Mouse (Mus musculus) kidney, postnatal 36 days (tissue): ENCODE results near the gene Zdhhc23.

Source experiments
- DNase-seq, 2 experiments: peaks; one replicate each; pipeline ENCODE4 v3.0.0; 2021 to 2022; ENCODE audit warnings: mixed read lengths in 2 of 2

Zdhhc23 gene

DNA sequence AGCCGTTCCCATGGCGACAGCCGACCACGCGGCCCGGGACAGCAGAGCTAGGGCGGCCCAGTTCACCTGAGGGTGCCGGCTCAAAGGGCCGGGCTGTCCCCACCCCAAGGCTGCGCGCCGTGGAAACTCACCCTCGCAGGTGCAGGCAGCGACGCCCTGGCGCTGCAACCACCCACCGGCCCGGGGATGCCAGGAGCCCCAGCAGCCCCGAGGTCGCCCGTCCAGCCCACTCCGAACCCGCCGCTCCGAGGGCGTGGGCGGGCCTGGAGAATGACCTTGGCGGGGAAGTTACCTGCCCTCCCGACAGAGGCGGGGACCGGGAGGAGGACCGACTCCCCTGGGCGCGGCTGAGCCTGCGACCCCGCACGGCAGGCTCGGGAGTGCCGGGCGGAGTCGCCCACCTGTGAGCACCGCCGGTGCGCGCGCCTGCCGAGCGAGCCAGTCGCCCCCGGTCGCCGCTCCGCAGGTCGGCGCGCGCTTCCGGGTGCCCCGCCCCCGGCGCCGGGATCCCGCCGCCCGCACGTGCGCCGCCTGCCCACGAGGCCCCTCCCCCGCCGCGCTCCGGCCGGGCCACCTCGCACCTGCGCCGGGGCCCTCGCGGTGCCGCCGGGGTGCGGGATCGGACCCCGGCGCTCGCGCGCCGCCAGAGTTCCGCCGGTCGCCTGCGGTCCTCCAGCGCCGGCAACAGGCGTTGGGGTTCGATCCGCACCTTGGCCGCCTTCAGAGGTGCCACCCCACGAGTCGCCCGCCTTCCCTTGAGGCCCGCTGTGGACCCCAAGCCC is at the start of gene Zdhhc23:
TSS of gene Zdhhc23 (minus strand) at position 464 of the 782 bp plus-strand sequence.
- DNase-seq = peak; percentile 42 to 83

- DNase-seq = no peak
Observed at GRCm38 (mm10) chr16:44029273-44029672, 49.7 kb upstream of the Zdhhc23 start.

DNA sequence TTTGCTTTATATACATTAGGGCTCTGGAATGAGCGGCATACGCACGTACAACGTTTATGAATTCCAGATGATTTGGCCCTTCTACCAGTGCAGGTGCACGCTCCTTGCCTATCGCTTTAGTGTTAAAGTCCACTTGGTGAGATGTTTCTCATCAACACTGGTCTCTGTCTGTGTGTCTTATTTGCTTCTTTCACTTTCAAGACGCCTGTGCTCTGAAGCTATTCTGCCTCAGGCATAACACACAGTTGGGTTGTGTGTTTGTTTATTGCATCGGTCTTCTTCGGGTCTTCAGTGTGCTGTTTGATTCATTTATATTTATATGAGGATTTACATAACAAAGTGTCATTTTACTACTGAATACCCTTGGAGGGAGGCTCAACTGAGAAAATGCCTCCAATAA is 47.2 kb upstream of the Zdhhc23 start:
- no peak for DNase-seq

GRCm38 (mm10) chr16:44026210-44026609 is 46.6 kb upstream of the Zdhhc23 start:
- DNase-seq = no peak

GRCm38 (mm10) chr16:44018986-44019548 is 39.5 kb upstream of the Zdhhc23 start:
- no peak for DNase-seq

DNA sequence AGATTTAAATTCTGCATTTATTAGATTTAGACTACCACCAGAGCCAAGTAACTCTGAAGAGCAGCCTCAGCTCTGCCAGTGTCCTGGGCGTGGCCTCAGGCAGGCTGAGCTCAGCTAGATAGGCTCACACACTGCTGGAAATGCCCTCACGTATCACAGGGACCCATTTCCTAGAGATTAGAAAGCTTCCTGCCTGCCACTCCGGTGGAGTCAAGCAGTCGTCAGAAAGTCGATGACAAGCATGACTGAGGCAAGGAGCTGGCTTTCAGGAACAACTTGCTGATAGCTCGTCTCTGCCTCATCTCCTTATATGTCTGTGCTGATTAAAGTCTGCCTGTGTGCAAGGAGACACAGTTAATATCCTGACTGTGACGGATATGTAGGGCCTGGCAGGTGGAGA is 38.8 kb upstream of the Zdhhc23 start:
- no peak for DNase-seq

GRCm38 (mm10) chr16:44017707-44018106 is 38.1 kb upstream of the Zdhhc23 start:
- DNase-seq = no peak

DNA sequence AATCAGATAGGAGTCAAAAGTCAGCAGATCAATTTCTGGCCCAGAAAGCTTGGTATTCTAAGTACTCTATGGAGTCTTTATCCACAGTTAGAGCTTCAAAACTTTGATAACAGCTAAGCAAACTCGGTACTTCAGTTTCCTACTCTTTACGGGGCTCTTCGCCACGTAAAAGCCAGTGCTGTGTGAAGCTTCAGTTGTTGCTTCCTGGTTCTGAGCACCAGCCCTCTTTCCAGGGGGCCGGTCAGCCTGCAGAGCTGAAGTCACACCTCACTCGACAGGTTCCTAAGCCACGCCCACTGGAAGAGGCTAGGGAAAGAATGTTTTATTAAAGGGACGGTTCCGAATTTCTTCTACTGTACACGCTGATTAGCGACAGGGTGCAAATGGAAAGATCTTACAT is 36.6 kb upstream of the Zdhhc23 start:
- peak; percentile 87 to 90 for DNase-seq

- DNase-seq = peak in 1 of 2 experiments; percentile 9
Observed at GRCm38 (mm10) chr16:44015416-44016158, 36.0 kb upstream of the Zdhhc23 start.

GRCm38 (mm10) chr16:44011010-44011409 is 31.4 kb upstream of the Zdhhc23 start:
- no peak for DNase-seq

GRCm38 (mm10) chr16:44002086-44002485 is 22.5 kb upstream of the Zdhhc23 start:
- no peak for DNase-seq

GRCm38 (mm10) chr16:43999541-43999940 is 19.9 kb upstream of the Zdhhc23 start:
- no peak for DNase-seq

GRCm38 (mm10) chr16:43999111-43999510 is 19.5 kb upstream of the Zdhhc23 start:
- DNase-seq = no peak

DNA sequence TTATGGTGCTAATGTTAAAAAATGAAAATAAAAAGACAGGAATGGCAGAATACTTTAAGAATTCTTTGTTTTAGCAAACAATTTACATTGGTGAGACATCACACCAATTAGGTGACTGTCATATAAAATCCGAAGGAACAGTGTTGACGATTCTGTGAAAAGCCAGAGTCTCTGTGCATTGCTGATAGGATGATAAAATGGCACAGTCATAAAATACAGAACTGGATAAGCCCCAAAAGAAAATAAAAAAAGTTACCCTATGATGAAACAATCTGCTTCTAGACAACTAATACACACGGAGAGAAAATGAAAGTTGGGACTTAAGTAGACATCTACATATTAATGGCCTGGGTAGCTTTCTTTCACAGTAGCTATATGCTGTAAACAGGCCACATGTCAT is 15.0 kb upstream of the Zdhhc23 start:
- no peak for DNase-seq

- DNase-seq = no peak
Observed at GRCm38 (mm10) chr16:43986299-43986698, 6.7 kb upstream of the Zdhhc23 start.

- DNase-seq = no peak
Observed at GRCm38 (mm10) chr16:43980110-43980609, 569 bp upstream of the Zdhhc23 start.

DNA sequence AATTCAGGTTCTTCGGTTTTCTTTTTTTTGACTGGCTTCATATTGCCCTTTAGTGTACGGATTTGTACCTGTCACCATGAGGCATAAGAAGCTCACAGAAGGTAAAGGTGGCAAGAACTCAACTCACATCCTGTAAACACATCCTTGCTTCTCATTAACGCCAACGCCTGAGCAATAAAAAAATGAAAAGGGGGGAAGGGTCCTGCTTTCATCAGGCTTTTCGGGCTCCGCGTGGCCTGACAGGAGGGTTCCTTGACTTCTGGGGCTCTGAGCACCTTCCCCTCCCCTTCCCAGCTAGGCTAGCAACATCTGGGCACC is 622 bp downstream of the Zdhhc23 start:
- DNase-seq = no peak

- no peak for DNase-seq
Observed at GRCm38 (mm10) chr16:43973606-43974220, 5.9 kb downstream of the Zdhhc23 start.

DNA sequence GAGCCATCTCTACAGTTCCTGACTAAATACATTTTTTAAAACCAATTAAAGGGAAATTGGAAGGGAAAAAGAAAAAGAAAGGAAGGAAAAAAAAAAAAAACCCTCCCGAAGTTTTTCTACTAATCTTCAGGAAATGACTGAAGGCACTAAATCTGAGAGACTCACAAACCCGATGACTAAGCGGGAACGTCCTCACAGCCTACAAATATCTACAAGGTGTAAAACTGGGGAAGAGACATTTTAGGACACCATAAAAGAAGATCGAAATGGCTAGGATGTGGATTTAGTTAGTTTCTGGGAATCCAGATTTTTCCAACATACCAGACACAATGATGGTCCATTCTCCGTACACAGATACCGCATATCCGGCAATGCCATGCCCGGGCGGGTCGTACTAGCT is 6.4 kb downstream of the Zdhhc23 start:
- no peak for DNase-seq

DNA sequence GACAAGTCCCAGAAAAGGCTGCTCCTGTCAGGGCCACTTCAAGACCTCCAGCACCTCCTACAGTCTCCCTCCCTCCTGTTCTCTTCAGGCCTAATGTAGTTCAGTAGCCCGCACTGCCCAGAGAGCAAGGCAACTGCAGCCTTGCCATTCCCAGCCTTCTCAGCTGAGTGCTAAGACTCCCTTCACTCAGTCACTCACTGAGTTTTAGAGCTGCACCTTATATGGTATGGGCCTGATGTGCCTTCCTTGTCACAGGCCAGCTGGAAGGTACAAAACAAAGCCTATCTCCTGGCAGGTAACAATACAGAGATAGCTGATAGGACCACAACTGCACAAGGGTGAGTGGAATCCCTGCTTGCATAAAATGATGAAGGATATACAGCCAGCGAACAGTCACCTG is 7.2 kb downstream of the Zdhhc23 start:
- no peak for DNase-seq

DNA sequence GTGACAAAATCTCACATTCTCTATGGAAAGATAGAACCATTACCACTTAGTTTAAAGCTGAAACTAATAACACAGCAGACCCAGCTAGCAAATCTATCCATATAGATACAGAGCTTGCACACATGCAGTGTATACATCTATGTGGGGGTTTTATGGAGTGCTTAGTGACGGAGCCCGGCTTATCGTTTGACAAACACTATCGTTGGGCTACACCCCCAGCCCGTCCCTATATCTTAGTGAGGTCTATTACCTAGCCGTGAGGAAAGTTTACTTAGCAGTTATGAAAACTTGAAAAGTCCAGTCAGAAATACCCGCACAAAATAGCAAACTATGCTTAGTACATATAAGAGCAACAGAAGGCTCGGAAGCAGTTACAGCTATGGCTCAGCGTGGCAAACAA is 7.8 kb downstream of the Zdhhc23 start:
- no peak for DNase-seq

DNA sequence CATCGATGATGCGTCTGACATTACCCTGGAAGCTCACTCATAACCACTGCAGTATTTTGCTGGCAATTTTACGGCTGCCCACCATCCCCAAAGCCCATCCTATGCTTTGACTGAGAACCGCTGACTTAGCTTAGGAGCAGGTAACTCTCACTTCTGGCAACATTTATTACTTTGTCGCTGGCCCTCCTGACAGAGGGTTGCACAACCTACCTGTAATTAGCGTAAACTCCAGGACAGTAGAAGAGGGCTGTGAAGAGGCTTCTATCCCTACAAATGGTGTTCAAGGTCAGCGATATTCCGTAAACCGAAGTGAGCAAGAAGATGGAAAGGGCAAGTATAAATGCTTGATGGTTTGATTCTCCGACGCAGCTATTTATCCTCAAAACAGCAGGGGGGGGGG is 8.4 kb downstream of the Zdhhc23 start:
- DNase-seq = no peak

GRCm38 (mm10) chr16:43970426-43970825 is 9.2 kb downstream of the Zdhhc23 start:
- DNase-seq = no peak
